Mouse (Mus musculus): Measurements from ENCODE around the gene Gm49450. TPM values are rescaled to one million over a fixed set of nuclear protein-coding genes. Genes with fewer than 3 reads are reported as not detected.
"Not testable (repeated sequence)": the region's sequence is repeated elsewhere in the genome, so short reads cannot be mapped to it uniquely, and the experiment has no call there.

The Gm49450 gene
- total and polyA plus RNA-seq, 2 experiments from 2014 or later: 1,610 TPM; not detected in 1

- Histone ChIP-seq H3K4me2 (ENCODE audit: low read depth) (no peak overlapping the region), H3K4me1 (ENCODE audit: insufficient read depth) (peaks cover 2% of the 10 kb centered on the region; the same call in 1 of the 2 replicates), H3K27ac (ENCODE audit: low read depth, low read length) (no peak overlapping the region), H3K9me3 (ENCODE audit: low read length) (no peaks in the 10 kb centered on the region), H3K36me3 (ENCODE audit: insufficient read depth) (no peaks in the 10 kb centered on the region), H3K4me3 (ENCODE audit: low read depth, low read length) (no peak overlapping the region), H3K27me3 (ENCODE audit: insufficient read depth, low read length) (no peaks in the 10 kb centered on the region), H3K9ac (no peak overlapping the region)
- 62% methylated on average over 5 of the region's 5 CpGs for WGBS
- DNase-seq (no peak), ATAC-seq (no peak)
- TF ChIP-seq CTCF (IDR thresholded peaks at IDR 0.05; ENCODE audit: low read depth): no peak
These were observed 31.8 kb downstream of the Gm49450 start for GRCm38 (mm10) chr15:98921510-98921909.

- H3K36me3 ChIP-seq (ENCODE audit: insufficient read depth); ATAC-seq; H3K9me3 ChIP-seq (ENCODE audit: low read length); H3K27me3 ChIP-seq (ENCODE audit: insufficient read depth, low read length); DNase-seq: not testable (repeated sequence)
- Histone ChIP-seq H3K9ac (peak overlapping the region; percentile 51), H3K4me1 (ENCODE audit: insufficient read depth) (peaks cover 15% of the 10 kb centered on the region; the same call in 1 of the 2 replicates), H3K4me2 (ENCODE audit: low read depth) (peak overlapping the region; percentile 74), H3K4me3 (ENCODE audit: low read depth, low read length) (peak overlapping the region; percentile 94), H3K27ac (ENCODE audit: low read depth, low read length) (peak overlapping the region; percentile 64; the same call in 1 of the 2 replicates)
- WGBS: 23% methylated on average over 8 of the region's 8 CpGs
These were observed 34.9 kb downstream of the Gm49450 start for GRCm38 (mm10) chr15:98918499-98918895.

DNA sequence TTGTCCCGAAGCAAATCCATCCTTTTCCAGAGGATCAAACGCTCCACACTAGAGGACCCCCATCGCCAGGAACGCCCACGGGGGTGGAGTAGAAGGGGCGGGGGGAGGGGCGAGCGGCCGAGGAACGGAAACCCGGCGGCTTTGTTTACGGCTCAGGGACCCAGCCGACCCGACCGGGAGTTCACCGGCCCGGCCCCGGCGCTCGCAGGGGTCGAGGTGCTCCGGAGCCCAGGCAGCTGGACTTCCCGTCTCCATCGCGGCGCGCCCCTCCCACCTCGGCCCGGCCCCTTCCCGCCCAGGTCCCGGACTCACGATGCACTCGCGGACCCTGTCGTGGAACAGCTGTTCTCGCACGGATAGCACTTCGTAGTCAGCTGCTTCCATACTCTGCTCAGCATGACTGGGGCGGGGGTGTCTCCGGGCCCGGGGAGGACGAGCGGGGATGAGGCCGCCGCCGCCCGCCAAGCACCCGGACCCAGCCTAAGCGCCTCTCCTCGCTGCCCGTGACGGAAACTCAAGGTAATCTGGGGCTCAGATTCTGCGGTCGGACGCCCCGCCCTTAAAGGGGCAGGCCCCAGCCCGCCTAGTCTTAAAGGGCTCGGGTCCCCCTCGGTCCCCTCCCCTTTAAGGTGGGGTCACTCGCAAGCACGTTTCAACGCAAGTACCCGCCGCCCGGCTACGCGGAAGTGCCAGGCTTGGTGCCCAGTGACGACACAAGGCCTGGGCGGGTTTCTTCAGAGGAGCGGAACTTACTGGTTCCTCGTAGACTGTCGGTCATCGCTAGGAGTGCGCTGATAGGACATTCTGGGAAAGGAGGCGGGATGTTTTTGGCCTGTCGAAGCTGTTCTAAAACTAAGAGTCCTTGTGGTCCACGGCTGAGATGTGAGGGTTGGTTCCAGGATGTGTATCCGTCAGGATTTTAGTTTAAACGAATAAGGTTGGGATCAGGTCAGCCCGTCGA is 35.5 kb downstream of the Gm49450 start, which contains the start of gene Lmbr1l:
TSS of gene Lmbr1l (minus strand) at position 694 of the 961 bp plus-strand sequence.
- ATAC-seq: peak; percentile 99
- H3K36me3 ChIP-seq (ENCODE audit: insufficient read depth): peaks cover 5% of the 10 kb centered on the region; the same call in 1 of the 2 replicates
- 1% methylated on average over 82 of the region's 82 CpGs for WGBS
- H3K9ac ChIP-seq: peak within 1 kb of the TSS; percentile 84
- H3K4me3 ChIP-seq (ENCODE audit: low read depth, low read length): peak within 1 kb of the TSS; percentile 94
- H3K9me3 ChIP-seq (ENCODE audit: low read length): no peaks in the 10 kb centered on the region
- no peak for TF ChIP-seq CTCF (IDR thresholded peaks at IDR 0.05; ENCODE audit: low read depth)
- peaks cover 15% of the 10 kb centered on the region; the same call in 1 of the 2 replicates for H3K4me1 ChIP-seq (ENCODE audit: insufficient read depth)
- H3K27ac ChIP-seq (ENCODE audit: low read depth, low read length): peak within 1 kb of the TSS; percentile 95
- DNase-seq: peak; percentile 100
- H3K27me3 ChIP-seq (ENCODE audit: insufficient read depth, low read length): no peaks in the 10 kb centered on the region
- peak within 1 kb of the TSS; percentile 74 for H3K4me2 ChIP-seq (ENCODE audit: low read depth)

DNA sequence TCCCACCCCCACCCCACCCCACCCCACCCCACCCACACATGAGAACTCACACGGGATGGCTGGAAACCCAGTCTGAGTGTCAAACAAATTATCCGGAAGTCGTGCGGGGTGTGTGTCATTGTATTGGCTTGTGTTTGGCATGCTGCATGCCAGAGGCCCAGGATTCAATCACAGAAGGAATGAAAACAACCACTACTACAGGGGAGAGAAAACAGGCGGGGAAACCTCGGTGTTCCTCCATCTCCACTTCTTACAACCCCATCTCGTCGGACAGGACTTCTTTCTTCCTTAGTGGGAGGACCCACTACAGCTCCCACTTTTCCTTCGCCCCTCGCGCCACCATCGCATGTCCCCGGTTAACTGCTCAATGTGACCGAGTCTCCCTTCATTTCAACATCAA is 36.3 kb downstream of the Gm49450 start:
- Histone ChIP-seq H3K36me3 (ENCODE audit: insufficient read depth) (peaks cover 12% of the 10 kb centered on the region), H3K4me1 (ENCODE audit: insufficient read depth) (peaks cover 15% of the 10 kb centered on the region; the same call in 1 of the 2 replicates), H3K9me3 (ENCODE audit: low read length) (no peaks in the 10 kb centered on the region), H3K27me3 (ENCODE audit: insufficient read depth, low read length) (no peaks in the 10 kb centered on the region), H3K27ac (ENCODE audit: low read depth, low read length) (peak overlapping the region; percentile 95), H3K4me2 (ENCODE audit: low read depth) (peak overlapping the region; percentile 74), H3K9ac (peak overlapping the region; percentile 84), H3K4me3 (ENCODE audit: low read depth, low read length) (peak overlapping the region; percentile 94)
- ATAC-seq (no peak), DNase-seq (no peak)
- TF ChIP-seq CTCF (IDR thresholded peaks at IDR 0.05; ENCODE audit: low read depth): no peak
- 0% methylated on average over 14 of the region's 14 CpGs for WGBS

- no peak for TF ChIP-seq CTCF (IDR thresholded peaks at IDR 0.05; ENCODE audit: low read depth)
- Histone ChIP-seq H3K27ac (ENCODE audit: low read depth, low read length) (no peak overlapping the region), H3K9ac (peak overlapping the region; percentile 84; the same call in 1 of the 2 replicates), H3K4me2 (ENCODE audit: low read depth) (peak overlapping the region; percentile 74), H3K9me3 (ENCODE audit: low read length) (no peaks in the 10 kb centered on the region), H3K36me3 (ENCODE audit: insufficient read depth) (peaks cover 23% of the 10 kb centered on the region), H3K4me1 (ENCODE audit: insufficient read depth) (peaks cover 15% of the 10 kb centered on the region; the same call in 1 of the 2 replicates), H3K4me3 (ENCODE audit: low read depth, low read length) (peak overlapping the region; percentile 94; the same call in 1 of the 2 replicates), H3K27me3 (ENCODE audit: insufficient read depth, low read length) (no peaks in the 10 kb centered on the region)
- no peak for ATAC-seq
- no peak for DNase-seq
- 90% methylated on average over 4 of the region's 4 CpGs for WGBS
These were observed 37.3 kb downstream of the Gm49450 start for GRCm38 (mm10) chr15:98916016-98916415.

GRCm38 (mm10) chr15:98914903-98915302 is 38.4 kb downstream of the Gm49450 start:
- 0 out of 2 replicates have a peak overlapping the region, but pooled peaks have one; percentile 3 for H3K4me2 ChIP-seq (ENCODE audit: low read depth)

GRCm38 (mm10) chr15:98904692-98905091 is 48.7 kb downstream of the Gm49450 start:
- WGBS: 27% methylated on average over 10 of the region's 10 CpGs
- H3K27ac ChIP-seq (ENCODE audit: low read depth, low read length): no peak overlapping the region
- H3K9ac ChIP-seq: no peak overlapping the region
- DNase-seq: peak; percentile 70
- H3K9me3 ChIP-seq (ENCODE audit: low read length): no peaks in the 10 kb centered on the region
- no peak overlapping the region for H3K4me3 ChIP-seq (ENCODE audit: low read depth, low read length)
- H3K4me2 ChIP-seq (ENCODE audit: low read depth): no peak overlapping the region
- no peaks in the 10 kb centered on the region for H3K4me1 ChIP-seq (ENCODE audit: insufficient read depth)
- TF ChIP-seq CTCF (IDR thresholded peaks at IDR 0.05; ENCODE audit: low read depth): peak; percentile 82
- peaks cover 62% of the 10 kb centered on the region for H3K36me3 ChIP-seq (ENCODE audit: insufficient read depth)
- H3K27me3 ChIP-seq (ENCODE audit: insufficient read depth, low read length): no peaks in the 10 kb centered on the region
- peak; percentile 25; the same call in 1 of the 2 replicates for ATAC-seq

More at GRCm38 (mm10) chr15:98914903-98915302, 38.4 kb downstream of the Gm49450 start:
- TF ChIP-seq CTCF (IDR thresholded peaks at IDR 0.05; ENCODE audit: low read depth): no peak
- Histone ChIP-seq H3K4me3 (ENCODE audit: low read depth, low read length) (no peak overlapping the region), H3K9me3 (ENCODE audit: low read length) (no peaks in the 10 kb centered on the region), H3K9ac (no peak overlapping the region), H3K27me3 (ENCODE audit: insufficient read depth, low read length) (no peaks in the 10 kb centered on the region), H3K4me1 (ENCODE audit: insufficient read depth) (peaks cover 15% of the 10 kb centered on the region; the same call in 1 of the 2 replicates), H3K27ac (ENCODE audit: low read depth, low read length) (no peak overlapping the region), H3K36me3 (ENCODE audit: insufficient read depth) (peaks cover 34% of the 10 kb centered on the region)
- 94% methylated on average over 6 of the region's 6 CpGs for WGBS
- ATAC-seq: no peak
- DNase-seq: no peak
